20 mouse cellular contexts compared by ENCODE assay signal in the genomic region with DNA sequence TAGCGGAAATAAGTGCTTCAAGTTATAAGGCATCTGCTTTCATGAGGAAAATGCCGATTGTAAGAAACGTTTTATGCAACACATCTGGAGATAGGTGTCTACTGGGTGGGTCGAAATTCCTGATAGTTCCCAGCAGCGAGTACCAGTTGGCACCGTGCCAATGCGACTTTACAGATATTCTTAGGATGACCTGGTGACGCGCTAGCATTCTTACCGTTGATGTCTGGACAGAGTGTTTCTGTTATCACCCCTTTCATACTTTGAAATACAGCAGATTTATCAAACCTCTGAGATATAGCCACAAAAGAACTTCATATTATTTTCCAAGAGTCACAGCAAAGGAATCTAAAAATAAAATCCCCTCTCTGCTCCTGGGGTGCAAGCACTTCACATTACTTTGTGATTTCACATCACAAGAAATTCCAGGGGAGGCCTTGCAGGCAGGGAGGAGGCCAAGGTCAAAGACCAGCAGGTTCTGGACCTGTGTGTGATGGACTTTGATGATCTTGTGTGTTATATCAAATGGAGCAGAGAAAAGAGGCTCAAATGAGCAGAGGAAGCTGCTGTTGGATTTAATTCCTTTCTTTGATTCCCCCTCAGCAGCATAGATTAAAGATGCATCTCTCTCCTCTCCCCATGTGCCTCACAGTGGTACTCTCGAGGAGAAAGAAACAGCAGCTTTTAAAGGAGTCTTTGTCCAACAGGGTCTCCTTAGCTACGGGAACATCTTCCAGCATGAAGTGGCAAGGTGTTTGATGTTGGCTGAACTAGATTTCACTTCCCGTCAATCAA.
DNase-seq lines count a peak whose midpoint lies in the region; ATAC-seq and TF ChIP-seq lines count a peak whose summit lies in the region.
"Had no signal": no experiment of that assay in that cellular context is flagged by ENCODE, and none has a peak within 500 bp of the region (broad histone marks: within the 10 kb centered on the region; RNA-seq: fewer than 3 reads in every experiment).

No protein-coding gene starts in this region.

- H3K36me3 ChIP-seq in forebrain, embryonic 14.5 days (ENCODE audit: control insufficient read depth, insufficient read depth, low read length): no peaks in the 10 kb centered on the region
- no peaks in the 10 kb centered on the region for H3K36me3 ChIP-seq in forebrain, embryonic 16.5 days (ENCODE audit: control insufficient read depth, insufficient read depth)
- H3K36me3 ChIP-seq in heart, embryonic 14.5 days (ENCODE audit: control insufficient read depth, insufficient read depth, low read length): no peaks in the 10 kb centered on the region
- no peaks in the 10 kb centered on the region for H3K36me3 ChIP-seq in midbrain, embryonic 13.5 days
- no peaks in the 10 kb centered on the region for H3K36me3 ChIP-seq in midbrain, postnatal 0 days (ENCODE audit: insufficient read depth, low read length)
- no peaks in the 10 kb centered on the region for H3K36me3 ChIP-seq in midbrain, embryonic 16.5 days (ENCODE audit: control insufficient read depth, insufficient read depth, low read length)
- H3K36me3 ChIP-seq: embryonic facial prominence, embryonic 12.5 days; hindbrain, embryonic 10.5 days; limb, embryonic 12.5 days; liver, embryonic 13.5 days had no signal

- no peaks in the 10 kb centered on the region for H3K27me3 ChIP-seq in forebrain, embryonic 14.5 days (replicated peaks; ENCODE audit: control insufficient read depth, insufficient read depth, low read length)
- no peaks in the 10 kb centered on the region for H3K27me3 ChIP-seq in forebrain, embryonic 16.5 days (replicated peaks; ENCODE audit: control insufficient read depth, insufficient read depth, low read length)
- H3K27me3 ChIP-seq in heart, embryonic 14.5 days (ENCODE audit: control insufficient read depth, insufficient read depth, low read length): no peaks in the 10 kb centered on the region
- no peaks in the 10 kb centered on the region for H3K27me3 ChIP-seq in midbrain, embryonic 13.5 days
- no peaks in the 10 kb centered on the region for H3K27me3 ChIP-seq in midbrain, postnatal 0 days (ENCODE audit: insufficient read depth, low read length)
- no peaks in the 10 kb centered on the region for H3K27me3 ChIP-seq in midbrain, embryonic 16.5 days (ENCODE audit: control insufficient read depth, insufficient read depth, low read depth, low read length)
- H3K27me3 ChIP-seq: CH12.LX; embryonic facial prominence, embryonic 12.5 days; limb, embryonic 12.5 days; liver, embryonic 13.5 days had no signal

- TF ChIP-seq CTCF in midbrain, postnatal 0 days (IDR thresholded peaks at IDR 0.05): no peak

- peak; percentile 65 for ATAC-seq in forebrain, embryonic 14.5 days
- no peak for ATAC-seq in forebrain, embryonic 16.5 days
- peak; percentile 26; the same call in 1 of the 2 replicates for ATAC-seq in heart, embryonic 14.5 days (ENCODE audit: insufficient number of reproducible peaks, insufficient read depth, low FRiP score, low read depth)
- peak; percentile 68; the same call in 1 of the 2 replicates for ATAC-seq in midbrain, embryonic 13.5 days
- ATAC-seq in midbrain, postnatal 0 days (ENCODE audit: low FRiP score): no peak
- peak; percentile 82; the same call in 1 of the 2 replicates for ATAC-seq in midbrain, embryonic 16.5 days

- H3K9me3 ChIP-seq in forebrain, embryonic 14.5 days (replicated peaks; ENCODE audit: control insufficient read depth, low read length): no peaks in the 10 kb centered on the region
- H3K9me3 ChIP-seq in forebrain, embryonic 16.5 days (ENCODE audit: control insufficient read depth, low read length): no peaks in the 10 kb centered on the region
- H3K9me3 ChIP-seq in heart, embryonic 14.5 days (ENCODE audit: control insufficient read depth, low read length): no peaks in the 10 kb centered on the region
- no peaks in the 10 kb centered on the region for H3K9me3 ChIP-seq in midbrain, embryonic 13.5 days
- H3K9me3 ChIP-seq in midbrain, postnatal 0 days (ENCODE audit: low read length): no peaks in the 10 kb centered on the region
- H3K9me3 ChIP-seq in midbrain, embryonic 16.5 days (replicated peaks; ENCODE audit: control insufficient read depth, low read length, poor library complexity, severe bottlenecking): no peaks in the 10 kb centered on the region
- H3K9me3 ChIP-seq: embryonic facial prominence, embryonic 12.5 days; hindbrain, embryonic 10.5 days; limb, embryonic 12.5 days; liver, embryonic 13.5 days had no signal

- no peaks in the 10 kb centered on the region for H3K4me1 ChIP-seq in forebrain, embryonic 14.5 days (ENCODE audit: control insufficient read depth, insufficient read depth, low read length)
- no peaks in the 10 kb centered on the region for H3K4me1 ChIP-seq in forebrain, embryonic 16.5 days (replicated peaks; ENCODE audit: control insufficient read depth, insufficient read depth, low read length)
- peaks cover 6 to 9% of the 10 kb centered on the region in 2 experiments for H3K4me1 ChIP-seq in heart, embryonic 14.5 days (ENCODE audit: control insufficient read depth in 2 of 2, insufficient read depth in 2 of 2, low read length in 2 of 2)
- H3K4me1 ChIP-seq in midbrain, embryonic 13.5 days (replicated peaks): no peaks in the 10 kb centered on the region
- H3K4me1 ChIP-seq in midbrain, postnatal 0 days (ENCODE audit: insufficient read depth, low read length): no peaks in the 10 kb centered on the region
- no peaks in the 10 kb centered on the region for H3K4me1 ChIP-seq in midbrain, embryonic 16.5 days (ENCODE audit: control insufficient read depth, insufficient read depth, low read length)
- H3K4me1 ChIP-seq: embryonic facial prominence, embryonic 12.5 days; hindbrain, embryonic 10.5 days; limb, embryonic 12.5 days; liver, embryonic 13.5 days had no signal

- intact Hi-C loops in heart, postnatal 36 days (cut with DNase I): no loop called here

- no peak overlapping the region for H3K4me3 ChIP-seq in forebrain, embryonic 14.5 days (ENCODE audit: low read depth, low read length)
- no peak overlapping the region for H3K4me3 ChIP-seq in forebrain, embryonic 16.5 days (replicated peaks; ENCODE audit: low read length)
- no peak overlapping the region for H3K4me3 ChIP-seq in heart, embryonic 14.5 days (ENCODE audit: control insufficient read depth in 1 of 2, insufficient read depth in 1 of 2, low read depth in 1 of 2, low read length in 2 of 2)
- H3K4me3 ChIP-seq in midbrain, embryonic 13.5 days (replicated peaks): no peak overlapping the region
- H3K4me3 ChIP-seq in midbrain, postnatal 0 days (ENCODE audit: low read depth, low read length): no peak overlapping the region
- H3K4me3 ChIP-seq in midbrain, embryonic 16.5 days (ENCODE audit: low read depth, low read length): no peak overlapping the region
- H3K4me3 ChIP-seq: embryonic facial prominence, embryonic 12.5 days; erythroblast, embryonic 14.5 days; hindbrain, embryonic 10.5 days; limb, embryonic 12.5 days; liver, embryonic 13.5 days had no signal

- H3K27ac ChIP-seq in forebrain, embryonic 14.5 days (ENCODE audit: low read depth, low read length): no peak overlapping the region
- no peak overlapping the region for H3K27ac ChIP-seq in forebrain, embryonic 16.5 days (ENCODE audit: low read length)
- peak overlapping the region; percentile 46 to 72 for H3K27ac ChIP-seq in heart, embryonic 14.5 days (replicated peaks in 1 of 2; ENCODE audit: control insufficient read depth in 1 of 2, insufficient read depth in 1 of 2, low read depth in 2 of 2, low read length in 2 of 2)
- H3K27ac ChIP-seq in midbrain, embryonic 13.5 days: no peak overlapping the region
- no peak overlapping the region for H3K27ac ChIP-seq in midbrain, postnatal 0 days (ENCODE audit: low read depth, low read length)
- no peak overlapping the region for H3K27ac ChIP-seq in midbrain, embryonic 16.5 days (ENCODE audit: low read length)
- H3K27ac ChIP-seq: embryonic facial prominence, embryonic 12.5 days; hindbrain, embryonic 10.5 days; kidney, postnatal 0 days; limb, embryonic 12.5 days; liver, embryonic 13.5 days; macrophage had no signal

- no peak overlapping the region for H3K4me2 ChIP-seq in forebrain, embryonic 14.5 days (ENCODE audit: low read length)
- no peak overlapping the region for H3K4me2 ChIP-seq in forebrain, embryonic 16.5 days (ENCODE audit: low read length)
- H3K4me2 ChIP-seq in heart, embryonic 14.5 days (ENCODE audit: low read length): peak overlapping the region; percentile 41
- no peak overlapping the region for H3K4me2 ChIP-seq in midbrain, embryonic 13.5 days (replicated peaks)
- H3K4me2 ChIP-seq in midbrain, postnatal 0 days (ENCODE audit: low read depth, low read length, poor library complexity, severe bottlenecking): no peak overlapping the region
- no peak overlapping the region for H3K4me2 ChIP-seq in midbrain, embryonic 16.5 days (ENCODE audit: low read length)
- H3K4me2 ChIP-seq: embryonic facial prominence, embryonic 12.5 days; limb, embryonic 12.5 days; liver, embryonic 13.5 days had no signal

- DNase-seq in forebrain, embryonic 14.5 days (ENCODE audit: low spot score): peak; percentile 51
- DNase-seq in heart, postnatal 36 days: no peak
- no peak for DNase-seq in midbrain, postnatal 0 days (ENCODE audit: low spot score)
- DNase-seq: adrenal gland, postnatal 14 days; cerebellum, adult 2 months; gastrocnemius, postnatal 36 days; kidney, adult 11 months; liver, embryonic 13.5 days; right cerebral cortex, postnatal 25 days had no signal

- WGBS in forebrain, embryonic 14.5 days: 84% methylated on average over 13 of the region's 13 CpGs
- 83% methylated on average over 13 of the region's 13 CpGs for WGBS in forebrain, embryonic 16.5 days
- WGBS in heart, embryonic 14.5 days: 22% methylated on average over 13 of the region's 13 CpGs
- WGBS in midbrain, embryonic 13.5 days: 82% methylated on average over 13 of the region's 13 CpGs
- 72% methylated on average over 13 of the region's 13 CpGs for WGBS in midbrain, postnatal 0 days
- WGBS in midbrain, embryonic 16.5 days: 71% methylated on average over 13 of the region's 13 CpGs

- no peak overlapping the region for H3K9ac ChIP-seq in forebrain, embryonic 14.5 days (ENCODE audit: low read length)
- no peak overlapping the region for H3K9ac ChIP-seq in forebrain, embryonic 16.5 days (replicated peaks; ENCODE audit: low read depth, low read length)
- no peak overlapping the region for H3K9ac ChIP-seq in heart, embryonic 14.5 days (ENCODE audit: low read length)
- H3K9ac ChIP-seq in midbrain, embryonic 13.5 days (replicated peaks): no peak overlapping the region
- no peak overlapping the region for H3K9ac ChIP-seq in midbrain, postnatal 0 days (replicated peaks; ENCODE audit: low read length, poor library complexity, severe bottlenecking)
- no peak overlapping the region for H3K9ac ChIP-seq in midbrain, embryonic 16.5 days (ENCODE audit: low read depth, low read length)
- H3K9ac ChIP-seq: embryonic facial prominence, embryonic 12.5 days; limb, embryonic 12.5 days; liver, embryonic 13.5 days had no signal

Comparison
In these comparisons a context has a peak if more than half of its experiments do, and no peak if none do; other contexts are left out.
1. ATAC-seq: peak in forebrain, embryonic 14.5 days (single experiment), heart, embryonic 14.5 days (single experiment), midbrain, embryonic 13.5 days (single experiment) and midbrain, embryonic 16.5 days (single experiment); none in forebrain, embryonic 16.5 days (single experiment) and midbrain, postnatal 0 days (single experiment).
2. H3K27ac ChIP-seq: peak in heart, embryonic 14.5 days (2 of 2); none in forebrain, embryonic 14.5 days (single experiment), forebrain, embryonic 16.5 days (single experiment), midbrain, embryonic 13.5 days (single experiment), midbrain, postnatal 0 days (single experiment) and midbrain, embryonic 16.5 days (single experiment).